Comparison of ENCODE assay signal across 22 mouse cellular contexts in genomic region chr7:126408686-126409085, GRCm38 (mm10). TPM values are rescaled to one million over a fixed set of nuclear protein-coding genes. Genes with fewer than 3 reads are reported as not detected.
DNase-seq lines count a peak whose midpoint lies in the region; ATAC-seq and TF ChIP-seq lines count a peak whose summit lies in the region.
"Had no signal": no experiment of that assay in that cellular context is flagged by ENCODE, and none has a peak within 500 bp of the region (broad histone marks: within the 10 kb centered on the region; RNA-seq: fewer than 3 reads in every experiment).

No protein-coding gene starts in this region.

- H3K4me1 ChIP-seq in kidney, postnatal 0 days (replicated peaks; ENCODE audit: insufficient read depth, low read length): no peaks in the 10 kb centered on the region
- H3K4me1 ChIP-seq in hindbrain, embryonic 13.5 days (replicated peaks): no peaks in the 10 kb centered on the region
- H3K4me1 ChIP-seq: embryonic facial prominence, embryonic 12.5 days; forebrain, embryonic 13.5 days; forebrain, embryonic 15.5 days had no signal

- H3K27ac ChIP-seq in kidney, postnatal 0 days: no peak overlapping the region
- H3K27ac ChIP-seq in hindbrain, embryonic 13.5 days: no peak overlapping the region
- H3K27ac ChIP-seq: embryonic facial prominence, embryonic 10.5 days; embryonic facial prominence, embryonic 12.5 days; forebrain, embryonic 13.5 days; forebrain, embryonic 15.5 days had no signal

- WGBS in kidney, postnatal 0 days: 64% methylated on average over 2 of the region's 2 CpGs
- 88% methylated on average over 2 of the region's 2 CpGs for WGBS in hindbrain, embryonic 13.5 days

- ATAC-seq in kidney, postnatal 0 days (replicated peaks; ENCODE audit: low FRiP score, low read depth): no peak
- ATAC-seq in hindbrain, embryonic 13.5 days (ENCODE audit: low FRiP score): no peak
- ATAC-seq: forebrain, embryonic 13.5 days; forebrain, embryonic 15.5 days; forebrain, postnatal 0 days had no signal

- TF ChIP-seq CTCF in kidney, postnatal 0 days (IDR thresholded peaks at IDR 0.05; ENCODE audit: low read depth): no peak

- no peak overlapping the region for H3K4me2 ChIP-seq in kidney, postnatal 0 days (ENCODE audit: low read length)
- no peak overlapping the region for H3K4me2 ChIP-seq in hindbrain, embryonic 13.5 days
- H3K4me2 ChIP-seq: embryonic facial prominence, embryonic 12.5 days; forebrain, embryonic 13.5 days; forebrain, embryonic 15.5 days had no signal

- H3K4me3 ChIP-seq in kidney, postnatal 0 days (replicated peaks; ENCODE audit: low read depth, low read length): no peak overlapping the region
- no peak overlapping the region for H3K4me3 ChIP-seq in hindbrain, embryonic 13.5 days
- H3K4me3 ChIP-seq: embryonic facial prominence, embryonic 10.5 days; embryonic facial prominence, embryonic 12.5 days; forebrain, embryonic 13.5 days; forebrain, embryonic 15.5 days had no signal

- no peaks in the 10 kb centered on the region for H3K36me3 ChIP-seq in kidney, postnatal 0 days (ENCODE audit: insufficient read depth, low read length)
- H3K36me3 ChIP-seq in hindbrain, embryonic 13.5 days: no peaks in the 10 kb centered on the region
- H3K36me3 ChIP-seq: embryonic facial prominence, embryonic 10.5 days; embryonic facial prominence, embryonic 12.5 days; forebrain, embryonic 15.5 days had no signal

- peak; percentile 16 for DNase-seq in kidney, postnatal 0 days (ENCODE audit: low spot score)
- DNase-seq in kidney, postnatal 36 days: no peak
- DNase-seq in 3134 (ENCODE audit: extremely low read depth, insufficient read length, low spot score): peak; percentile 49
- DNase-seq in 3T3-L1 (ENCODE audit: low read depth, low spot score): peak; percentile 52
- DNase-seq in NIH3T3 (ENCODE audit: low read depth): peak; percentile 41
- DNase-seq in thymus, postnatal 4 days: no peak
- DNase-seq: adrenal gland, adult 2 months; adrenal gland, postnatal 10 days; adrenal gland, postnatal 25 days; cerebellum, adult 11-12 months; cerebellum, adult 2 months; cerebellum, adult 9-10 months; cerebellum, postnatal 10 days; cerebellum, postnatal 25 days; forebrain, postnatal 0 days had no signal

- H3K27me3 ChIP-seq in kidney, postnatal 0 days (ENCODE audit: insufficient read depth, low read length): no peaks in the 10 kb centered on the region
- H3K27me3 ChIP-seq in hindbrain, embryonic 13.5 days: peaks cover 12% of the 10 kb centered on the region; the same call in 1 of the 2 replicates
- H3K27me3 ChIP-seq: embryonic facial prominence, embryonic 12.5 days; forebrain, embryonic 13.5 days; forebrain, embryonic 15.5 days had no signal

- H3K9me3 ChIP-seq in kidney, postnatal 0 days (replicated peaks; ENCODE audit: low read length): no peaks in the 10 kb centered on the region
- H3K9me3 ChIP-seq in hindbrain, embryonic 13.5 days: no peaks in the 10 kb centered on the region
- H3K9me3 ChIP-seq: embryonic facial prominence, embryonic 10.5 days; embryonic facial prominence, embryonic 12.5 days; forebrain, embryonic 13.5 days; forebrain, embryonic 15.5 days had no signal

- no peak overlapping the region for H3K9ac ChIP-seq in kidney, postnatal 0 days (ENCODE audit: low read depth, low read length)
- no peak overlapping the region for H3K9ac ChIP-seq in hindbrain, embryonic 13.5 days
- H3K9ac ChIP-seq: embryonic facial prominence, embryonic 12.5 days; forebrain, embryonic 13.5 days; forebrain, embryonic 15.5 days; forebrain, postnatal 0 days had no signal

RNA-seq across cellular contexts. Expression of gene Cd19, which starts 6.0 kb away (rescaled TPM):
- polyA plus RNA-seq in kidney, postnatal 0 days (2015; fragmentation: Nextera tagmentation; extraction: Ambion mirVana): 0.10 and 0.16 TPM in 2 replicates
- 0.06 TPM in 1 of 2 replicates, not detected in the other for polyA plus RNA-seq in hindbrain, embryonic 13.5 days (2015; fragmentation: Nextera tagmentation; extraction: Ambion mirVana)
- polyA plus RNA-seq: C2C12; embryonic facial prominence, embryonic 10.5 days; embryonic facial prominence, embryonic 12.5 days; forebrain, embryonic 11.5 days; forebrain, embryonic 13.5 days; forebrain, embryonic 15.5 days; forebrain, postnatal 0 days had no signal

RNA-seq across cellular contexts. Expression of gene Nfatc2ip, which starts 12.1 kb away (rescaled TPM):
- 2.0 and 2.5 TPM in 2 replicates for polyA plus RNA-seq in kidney, postnatal 0 days (2015; fragmentation: Nextera tagmentation; extraction: Ambion mirVana)
- polyA plus RNA-seq in hindbrain, embryonic 13.5 days (2015; fragmentation: Nextera tagmentation; extraction: Ambion mirVana): 3.1 and 3.2 TPM in 2 replicates

RNA-seq across cellular contexts. Expression of gene Rabep2, which starts 19.9 kb away (rescaled TPM):
- 29.7 and 31.7 TPM in 2 replicates for polyA plus RNA-seq in kidney, postnatal 0 days (2015; fragmentation: Nextera tagmentation; extraction: Ambion mirVana)
- 24.3 and 26.8 TPM in 2 replicates for polyA plus RNA-seq in hindbrain, embryonic 13.5 days (2015; fragmentation: Nextera tagmentation; extraction: Ambion mirVana)

RNA-seq across cellular contexts. Expression of gene Spns1, which starts 31.4 kb away (rescaled TPM):
- polyA plus RNA-seq in kidney, postnatal 0 days (2015; fragmentation: Nextera tagmentation; extraction: Ambion mirVana): 57.6 and 62.8 TPM in 2 replicates
- 77.5 and 79.9 TPM in 2 replicates for polyA plus RNA-seq in hindbrain, embryonic 13.5 days (2015; fragmentation: Nextera tagmentation; extraction: Ambion mirVana)

RNA-seq across cellular contexts. Expression of gene Lat, which starts 39.3 kb away (rescaled TPM):
- 0.93 and 1.1 TPM in 2 replicates for polyA plus RNA-seq in kidney, postnatal 0 days (2015; fragmentation: Nextera tagmentation; extraction: Ambion mirVana)
- 1.3 and 1.9 TPM in 2 replicates for polyA plus RNA-seq in hindbrain, embryonic 13.5 days (2015; fragmentation: Nextera tagmentation; extraction: Ambion mirVana)

Comparison
In these comparisons a context has a peak if more than half of its experiments do, and no peak if none do; other contexts are left out.
1. DNase-seq: peak in kidney, postnatal 0 days (single experiment), 3134 (single experiment), 3T3-L1 (single experiment) and NIH3T3 (single experiment); none in kidney, postnatal 36 days (0 of 2) and thymus, postnatal 4 days (single experiment).